Mouse (Mus musculus) lung, postnatal 0 days (tissue): ENCODE results near the gene Ap2b1.

Experiments used
- CTCF ChIP-seq: IDR thresholded peaks from 2 replicates; pipeline ENCODE4 v1.5.1; 2016; ENCODE audit warnings: antibody characterized with exemption, mild to moderate bottlenecking
- EP300 ChIP-seq: IDR thresholded peaks from 2 replicates; pipeline ENCODE4 v1.6.1; 2016; ENCODE audit warnings: antibody characterized with exemption, mild to moderate bottlenecking, control low read depth

- TF ChIP-seq CTCF, result no peak
- no peak for TF ChIP-seq EP300
These were observed 900 bp downstream of the Ap2b1 start for GRCm38 (mm10) chr11:83299724-83300123.
